Mouse (Mus musculus): ENCODE measurements at regions not wholly inside any gene's neighbourhood (a gene's known extent, or its start where the extent isn't known, plus 50 kb on each side); places are given as distances from the start of the nearest gene placed in this dataset.

- TF ChIP-seq CTCF (IDR thresholded peaks at IDR 0.05; ENCODE audit: low read depth, low read length), result no peak
- no peak for TF ChIP-seq GATA1 (IDR thresholded peaks at IDR 0.05; ENCODE audit: borderline replicate concordance, low read length)
- no peak for TF ChIP-seq POLR2AphosphoS5 (IDR thresholded peaks at IDR 0.05; ENCODE audit: insufficient replicate concordance, low read depth, low read length)
- no peak for TF ChIP-seq TAL1 (conservative IDR thresholded peaks at IDR 0.05; ENCODE audit: low read depth, low read length)
- TF ChIP-seq GATA2 (IDR thresholded peaks at IDR 0.05; ENCODE audit: borderline replicate concordance, low read depth, low read length), result no peak
These were observed 220.2 kb downstream of the Sipa1l2 start for GRCm38 (mm10) chr8:125349290-125350025.

Data from G1E (cell line).